Mouse (Mus musculus): ENCODE data around the gene Krtap3-3. TPM values are rescaled to one million over a fixed set of nuclear protein-coding genes. Genes with fewer than 3 reads are reported as not detected.

Krtap3-3 gene
- total and polyA plus RNA-seq, 3 experiments: not detected

DNA sequence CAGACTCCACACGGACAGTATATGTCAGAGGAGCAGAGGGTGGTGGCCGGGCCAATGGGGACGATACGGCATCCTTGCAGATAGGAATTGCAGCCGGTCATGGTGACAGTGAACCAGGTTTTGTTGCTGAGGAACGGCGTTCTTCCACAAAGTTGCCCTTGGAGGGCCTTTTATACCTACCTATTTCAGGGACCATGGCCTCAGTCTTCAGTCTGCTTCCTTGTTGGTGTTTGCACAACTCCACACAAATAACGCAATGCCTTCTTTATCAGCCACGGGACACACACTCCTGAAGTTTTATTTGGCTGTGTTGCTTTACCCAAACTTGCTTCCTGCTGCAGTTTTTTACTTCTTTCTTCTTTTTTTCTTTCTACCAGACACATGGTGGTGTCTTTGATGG lies 8.7 kb upstream of the Krtap3-3 start, which contains the start of gene Gm11939:
TSS of gene Gm11939 (minus strand) at position 101 of the 400 bp plus-strand sequence.
- ATAC-seq (ENCODE audit: extremely low read depth, insufficient number of reproducible peaks, low FRiP score, poor library complexity, severe bottlenecking) (no peak), DNase-seq (ENCODE audit: low spot score) (no peak)
- TF ChIP-seq TAL1 (conservative IDR thresholded peaks at IDR 0.05; ENCODE audit: low read depth, low read length): no peak
- TF ChIP-seq GATA2 (IDR thresholded peaks at IDR 0.05; ENCODE audit: borderline replicate concordance, low read depth, low read length): no peak
- no peak for TF ChIP-seq CTCF (IDR thresholded peaks at IDR 0.05; ENCODE audit: low read depth, low read length)
- no peak for TF ChIP-seq GATA1 (IDR thresholded peaks at IDR 0.05; ENCODE audit: borderline replicate concordance, low read length)
- TF ChIP-seq POLR2AphosphoS5 (IDR thresholded peaks at IDR 0.05; ENCODE audit: insufficient replicate concordance, low read depth, low read length): no peak
- Histone ChIP-seq H3K4me3 (ENCODE audit: low read depth, low read length) (no peak within 1 kb of the TSS), H3K36me3 (replicated peaks) (no peaks in the 10 kb centered on the region), H3K27me3 (ENCODE audit: insufficient read depth, low read length) (no peaks in the 10 kb centered on the region), H3K4me1 (ENCODE audit: insufficient read depth, low read depth, low read length) (no peaks in the 10 kb centered on the region), H3K9me3 (replicated peaks) (peaks cover 6% of the 10 kb centered on the region)

DNA sequence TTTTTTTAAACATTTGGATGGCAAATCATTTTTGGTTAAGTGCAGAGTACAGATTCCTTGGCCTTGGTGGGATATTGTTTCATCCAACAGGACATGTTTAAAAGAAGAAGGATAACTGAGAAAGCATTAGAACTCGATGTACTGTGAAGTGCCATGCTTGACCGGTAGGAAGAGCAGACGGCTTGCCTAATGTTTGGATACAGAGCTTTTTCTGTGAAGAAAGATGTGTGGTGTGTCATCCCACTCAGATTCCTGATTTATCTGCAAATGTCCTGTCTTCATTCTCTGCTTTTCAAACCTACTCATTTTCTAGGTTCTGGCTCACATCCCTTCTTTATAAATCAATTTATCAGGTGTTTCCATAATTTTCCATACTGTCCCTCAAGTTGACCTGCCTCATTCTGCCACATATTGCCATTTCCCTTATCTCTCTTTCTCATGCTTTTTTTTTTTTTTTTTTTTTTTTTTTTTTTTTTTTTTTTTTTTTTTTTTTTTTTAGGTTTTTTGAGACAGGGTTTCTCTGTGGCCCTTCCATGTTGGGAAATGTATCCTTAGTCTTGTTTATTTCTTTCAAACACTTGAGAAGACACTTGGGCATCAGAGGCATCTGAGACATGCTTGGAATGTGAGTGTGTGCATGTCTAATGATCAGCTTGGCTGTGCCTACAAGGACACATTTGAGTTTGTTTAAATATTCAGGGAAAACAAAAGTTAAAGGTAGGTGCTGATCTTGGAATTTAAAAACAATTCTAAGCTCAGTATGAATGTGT lies 7.5 kb upstream of the Krtap3-3 start:
- no peaks in the 10 kb centered on the region for H3K36me3 ChIP-seq (replicated peaks)
- ATAC-seq (ENCODE audit: extremely low read depth, insufficient number of reproducible peaks, low FRiP score, poor library complexity, severe bottlenecking) (no peak), DNase-seq (ENCODE audit: low spot score) (no peak)
- no peaks in the 10 kb centered on the region for H3K27me3 ChIP-seq (ENCODE audit: insufficient read depth, low read length)
- H3K9me3 ChIP-seq (replicated peaks): peaks cover 6% of the 10 kb centered on the region
- TF ChIP-seq POLR2AphosphoS5 (IDR thresholded peaks at IDR 0.05; ENCODE audit: insufficient replicate concordance, low read depth, low read length) (no peak), GATA2 (IDR thresholded peaks at IDR 0.05; ENCODE audit: borderline replicate concordance, low read depth, low read length) (no peak), CTCF (IDR thresholded peaks at IDR 0.05; ENCODE audit: low read depth, low read length) (no peak), TAL1 (conservative IDR thresholded peaks at IDR 0.05; ENCODE audit: low read depth, low read length) (no peak), GATA1 (IDR thresholded peaks at IDR 0.05; ENCODE audit: borderline replicate concordance, low read length) (no peak)
- no peak overlapping the region for H3K4me3 ChIP-seq (ENCODE audit: low read depth, low read length)
- no peaks in the 10 kb centered on the region for H3K4me1 ChIP-seq (ENCODE audit: insufficient read depth, low read depth, low read length)

GRCm38 (mm10) chr11:99556753-99557152 lies 6.1 kb upstream of the Krtap3-3 start, which contains the start of gene Krtap3-2:
Gene Krtap3-2, minus strand, starts transcription at chr11:99556853.
- no peak within 1 kb of the TSS for H3K4me3 ChIP-seq (ENCODE audit: low read depth, low read length)
- H3K9me3 ChIP-seq (replicated peaks): peaks cover 6% of the 10 kb centered on the region
- no peak for DNase-seq (ENCODE audit: low spot score)
- ATAC-seq (ENCODE audit: extremely low read depth, insufficient number of reproducible peaks, low FRiP score, poor library complexity, severe bottlenecking): no peak
- no peaks in the 10 kb centered on the region for H3K4me1 ChIP-seq (ENCODE audit: insufficient read depth, low read depth, low read length)
- no peaks in the 10 kb centered on the region for H3K36me3 ChIP-seq (replicated peaks)
- no peaks in the 10 kb centered on the region for H3K27me3 ChIP-seq (ENCODE audit: insufficient read depth, low read length)
- TF ChIP-seq GATA2 (IDR thresholded peaks at IDR 0.05; ENCODE audit: borderline replicate concordance, low read depth, low read length): no peak
- TF ChIP-seq POLR2AphosphoS5 (IDR thresholded peaks at IDR 0.05; ENCODE audit: insufficient replicate concordance, low read depth, low read length): no peak
- TF ChIP-seq GATA1 (IDR thresholded peaks at IDR 0.05; ENCODE audit: borderline replicate concordance, low read length): no peak
- no peak for TF ChIP-seq CTCF (IDR thresholded peaks at IDR 0.05; ENCODE audit: low read depth, low read length)
- no peak for TF ChIP-seq TAL1 (conservative IDR thresholded peaks at IDR 0.05; ENCODE audit: low read depth, low read length)

DNA sequence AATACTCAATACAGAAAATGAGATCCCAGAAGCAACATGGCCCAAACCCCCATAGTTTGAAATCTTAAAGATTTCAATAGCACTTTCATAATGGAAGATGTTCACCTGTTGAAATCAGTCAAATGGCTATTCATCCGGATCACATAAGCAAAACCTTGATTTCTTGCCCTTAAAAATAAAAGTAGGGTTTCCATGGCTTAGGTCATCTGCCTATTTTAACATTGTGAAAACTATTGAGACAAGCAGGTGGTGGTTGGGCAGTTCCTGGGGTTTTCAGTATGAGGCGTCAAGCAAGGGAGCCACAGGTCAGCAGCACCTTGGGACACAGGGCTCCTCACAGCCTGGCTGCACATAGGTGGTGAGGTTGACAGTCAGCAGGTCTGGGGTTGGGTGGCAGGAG lies 5.5 kb upstream of the Krtap3-3 start:
- H3K27me3 ChIP-seq (ENCODE audit: insufficient read depth, low read length): no peaks in the 10 kb centered on the region
- peaks cover 6% of the 10 kb centered on the region for H3K9me3 ChIP-seq (replicated peaks)
- H3K4me3 ChIP-seq (ENCODE audit: low read depth, low read length): no peak overlapping the region
- TF ChIP-seq TAL1 (conservative IDR thresholded peaks at IDR 0.05; ENCODE audit: low read depth, low read length) (no peak), POLR2AphosphoS5 (IDR thresholded peaks at IDR 0.05; ENCODE audit: insufficient replicate concordance, low read depth, low read length) (no peak), GATA2 (IDR thresholded peaks at IDR 0.05; ENCODE audit: borderline replicate concordance, low read depth, low read length) (no peak), GATA1 (IDR thresholded peaks at IDR 0.05; ENCODE audit: borderline replicate concordance, low read length) (no peak), CTCF (IDR thresholded peaks at IDR 0.05; ENCODE audit: low read depth, low read length) (no peak)
- H3K36me3 ChIP-seq (replicated peaks): no peaks in the 10 kb centered on the region
- H3K4me1 ChIP-seq (ENCODE audit: insufficient read depth, low read depth, low read length): no peaks in the 10 kb centered on the region
- DNase-seq (ENCODE audit: low spot score): no peak
- ATAC-seq (ENCODE audit: extremely low read depth, insufficient number of reproducible peaks, low FRiP score, poor library complexity, severe bottlenecking): no peak

DNA sequence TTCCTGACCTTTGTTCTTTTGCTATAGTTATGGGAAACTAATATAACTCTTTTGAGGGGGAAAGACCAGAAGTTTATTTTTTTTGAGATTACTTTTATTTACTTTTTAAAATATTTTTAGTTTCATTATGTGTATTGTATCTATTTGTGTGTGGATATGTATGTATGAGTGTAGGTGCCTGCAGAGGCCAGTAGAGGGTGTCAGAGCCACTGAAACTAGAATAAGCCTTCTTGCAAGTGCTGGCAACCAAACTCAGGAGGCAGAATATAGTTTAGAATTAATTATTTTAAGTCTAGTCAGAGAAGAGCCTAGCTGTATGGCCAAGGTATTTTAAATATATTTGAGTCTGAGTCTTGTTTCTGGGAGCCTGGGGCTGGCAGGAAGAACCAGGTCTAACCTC lies 2.8 kb downstream of the Krtap3-3 start:
- Histone ChIP-seq H3K4me1 (ENCODE audit: insufficient read depth, low read depth, low read length) (no peaks in the 10 kb centered on the region), H3K36me3 (replicated peaks) (no peaks in the 10 kb centered on the region), H3K27me3 (ENCODE audit: insufficient read depth, low read length) (no peaks in the 10 kb centered on the region), H3K4me3 (ENCODE audit: low read depth, low read length) (no peak overlapping the region), H3K9me3 (replicated peaks) (peaks cover 2% of the 10 kb centered on the region)
- ATAC-seq (ENCODE audit: extremely low read depth, insufficient number of reproducible peaks, low FRiP score, poor library complexity, severe bottlenecking): no peak
- TF ChIP-seq GATA2 (IDR thresholded peaks at IDR 0.05; ENCODE audit: borderline replicate concordance, low read depth, low read length) (no peak), GATA1 (IDR thresholded peaks at IDR 0.05; ENCODE audit: borderline replicate concordance, low read length) (no peak), POLR2AphosphoS5 (IDR thresholded peaks at IDR 0.05; ENCODE audit: insufficient replicate concordance, low read depth, low read length) (no peak), CTCF (IDR thresholded peaks at IDR 0.05; ENCODE audit: low read depth, low read length) (no peak), TAL1 (conservative IDR thresholded peaks at IDR 0.05; ENCODE audit: low read depth, low read length) (no peak)
- no peak for DNase-seq (ENCODE audit: low spot score)

DNA sequence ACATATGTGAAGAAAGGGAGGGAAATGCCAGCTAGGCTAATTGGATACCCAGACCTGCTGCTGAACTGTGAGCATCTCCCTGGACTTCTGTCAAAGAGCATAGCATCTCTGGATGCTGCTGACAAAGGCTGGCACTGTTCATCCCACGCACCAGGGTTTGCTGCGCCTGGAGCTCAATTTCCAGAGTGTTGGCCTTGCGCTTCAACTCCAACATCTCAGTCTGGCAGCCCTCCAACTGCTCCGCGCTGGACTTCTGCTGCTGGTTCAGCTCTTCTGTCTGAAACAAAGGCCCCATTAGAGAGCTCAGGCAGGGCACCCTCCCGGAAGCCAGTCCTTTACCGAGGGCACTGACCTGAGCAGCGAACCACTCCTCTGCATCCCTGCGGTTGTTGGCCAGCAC lies 10.9 kb downstream of the Krtap3-3 start:
- Histone ChIP-seq H3K9me3 (replicated peaks) (peaks cover 28% of the 10 kb centered on the region), H3K4me3 (ENCODE audit: low read depth, low read length) (no peak overlapping the region), H3K4me1 (ENCODE audit: insufficient read depth, low read depth, low read length) (no peaks in the 10 kb centered on the region), H3K36me3 (replicated peaks) (no peaks in the 10 kb centered on the region), H3K27me3 (ENCODE audit: insufficient read depth, low read length) (no peaks in the 10 kb centered on the region)
- ATAC-seq (ENCODE audit: extremely low read depth, insufficient number of reproducible peaks, low FRiP score, poor library complexity, severe bottlenecking) (no peak), DNase-seq (ENCODE audit: low spot score) (no peak)
- no peak for TF ChIP-seq GATA1 (IDR thresholded peaks at IDR 0.05; ENCODE audit: borderline replicate concordance, low read length)
- no peak for TF ChIP-seq POLR2AphosphoS5 (IDR thresholded peaks at IDR 0.05; ENCODE audit: insufficient replicate concordance, low read depth, low read length)
- TF ChIP-seq CTCF (IDR thresholded peaks at IDR 0.05; ENCODE audit: low read depth, low read length): no peak
- TF ChIP-seq TAL1 (conservative IDR thresholded peaks at IDR 0.05; ENCODE audit: low read depth, low read length): no peak
- no peak for TF ChIP-seq GATA2 (IDR thresholded peaks at IDR 0.05; ENCODE audit: borderline replicate concordance, low read depth, low read length)

All from G1E (cell line).